Mouse (Mus musculus) gastrocnemius, postnatal 4 days (tissue): ENCODE data around the gene Tnfrsf19. TPM values are rescaled to one million over a fixed set of nuclear protein-coding genes. Genes with fewer than 3 reads are reported as not detected.

Experiments
- DNase-seq, 2 experiments: peaks; one replicate each; pipeline ENCODE4 v3.0.0; 2021 to 2022; ENCODE audit warnings: low spot score in 2 of 2, mixed read lengths in 2 of 2
- total RNA-seq, 2 experiments: library from RNA; stranded (reverse); gene quantifications; 2 replicates each; pipeline ENCODE4 v1.2.3; 2021

Gene Tnfrsf19
- total RNA-seq, 2 experiments from 2014 or later, result 11.9 to 16.6 TPM

- DNase-seq, result no peak
Observed at GRCm38 (mm10) chr14:60970961-60971360, 75.3 kb downstream of the Tnfrsf19 start.

- no peak for DNase-seq
Observed at GRCm38 (mm10) chr14:60966061-60966460, 80.2 kb downstream of the Tnfrsf19 start.

- no peak for DNase-seq
Observed at GRCm38 (mm10) chr14:60964016-60964810, 82.1 kb downstream of the Tnfrsf19 start.

DNA sequence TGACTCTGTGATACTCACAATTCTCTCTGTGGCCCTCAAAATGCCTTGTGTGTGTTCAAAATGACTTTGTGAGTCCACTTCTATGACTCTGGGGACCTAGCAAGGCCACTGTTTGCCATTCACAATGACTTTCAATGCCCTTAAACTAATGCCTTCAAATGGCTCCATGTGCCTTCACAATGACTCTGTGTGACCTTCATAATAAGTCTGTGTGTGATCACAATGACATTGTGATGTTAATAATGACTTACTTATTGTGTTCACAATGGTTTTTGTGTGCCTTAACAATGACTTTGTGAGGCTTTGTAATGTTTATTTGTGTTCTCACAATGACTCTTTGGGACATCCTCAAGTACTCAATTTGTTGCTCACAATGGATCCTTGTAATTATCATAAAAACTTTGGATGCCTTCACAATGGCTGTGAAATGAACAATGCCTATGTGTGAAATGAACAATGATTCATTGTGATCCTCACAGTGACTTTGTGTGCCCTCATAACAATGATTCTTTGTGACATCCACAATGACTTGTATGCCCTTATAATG is 88.6 kb downstream of the Tnfrsf19 start:
- DNase-seq, result no peak

DNA sequence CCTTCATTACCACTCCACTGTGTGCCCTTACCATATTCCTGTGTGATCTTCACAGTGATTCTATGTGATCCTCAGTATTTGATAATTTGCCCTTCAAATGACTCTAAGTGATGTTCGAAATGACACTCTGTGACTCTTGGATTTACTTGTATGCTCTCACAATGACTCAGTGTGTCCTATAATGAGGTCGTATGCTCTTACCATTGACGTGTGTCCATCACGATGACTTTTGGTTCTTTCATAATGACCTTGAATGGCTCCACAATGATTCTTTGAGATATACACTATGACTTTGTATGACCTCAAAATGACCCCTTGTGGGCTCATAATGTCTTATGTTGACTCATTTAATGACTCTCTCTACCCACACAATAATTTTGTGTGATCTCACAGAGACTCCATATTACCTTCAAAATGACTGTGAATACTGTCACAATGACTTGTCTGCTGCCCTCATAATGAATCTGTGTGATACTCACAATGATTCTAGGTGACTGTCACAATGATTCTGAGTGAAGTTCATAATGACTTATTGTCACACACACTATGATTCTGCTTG is 108.7 kb downstream of the Tnfrsf19 start:
- no peak for DNase-seq

GRCm38 (mm10) chr14:60935705-60936104 is 110.6 kb downstream of the Tnfrsf19 start:
- no peak for DNase-seq

- DNase-seq, result no peak
Observed at GRCm38 (mm10) chr14:60926011-60926410, 120.3 kb downstream of the Tnfrsf19 start.

DNA sequence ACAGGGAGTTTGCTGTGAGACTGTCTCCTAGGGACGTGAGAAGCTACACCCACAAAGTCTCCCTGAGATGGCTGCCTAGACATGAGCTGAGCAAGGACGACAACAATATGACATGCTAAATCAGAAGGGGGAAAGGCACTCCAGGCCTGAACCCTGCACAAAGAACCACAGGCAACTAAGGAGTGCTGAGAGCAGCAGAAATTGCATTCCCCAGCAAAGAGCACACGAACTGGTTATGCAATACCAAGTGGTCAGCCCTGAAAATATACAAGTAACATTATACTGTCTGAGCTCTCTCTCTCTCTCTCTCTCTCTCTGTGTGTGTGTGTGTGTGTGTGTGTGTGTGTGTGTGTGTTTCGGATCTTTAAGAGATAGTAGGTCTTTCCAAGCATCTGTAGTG is 129.6 kb downstream of the Tnfrsf19 start:
- DNase-seq, result no peak

Other genes with a start within 250 kb of the Tnfrsf19 start
- 10 to 100 TPM; 36.6 to 41.3 TPM for gene Sacs, start 92.0 kb upstream of the Tnfrsf19 start, total RNA-seq
- 100 to 1,000 TPM; 145 to 161 TPM for gene Sgcg, start 212.0 kb upstream of the Tnfrsf19 start, total RNA-seq